Mouse (Mus musculus) liver, postnatal 0 days (tissue): ENCODE measurements at regions not wholly inside any gene's neighbourhood (a gene's known extent, or its start where the extent isn't known, plus 50 kb on each side); places are given as distances from the start of the nearest gene placed in this dataset.

Source experiments
- CTCF ChIP-seq: sonication (generic); IDR thresholded peaks from 2 replicates; pipeline ENCODE4 v1.5.1; 2016; ENCODE audit warnings: antibody characterized with exemption, low read depth
- EP300 ChIP-seq: IDR thresholded peaks from 2 replicates; pipeline ENCODE4 v1.6.1; 2016; ENCODE audit warnings: antibody characterized with exemption, low read depth, mild to moderate bottlenecking

DNA sequence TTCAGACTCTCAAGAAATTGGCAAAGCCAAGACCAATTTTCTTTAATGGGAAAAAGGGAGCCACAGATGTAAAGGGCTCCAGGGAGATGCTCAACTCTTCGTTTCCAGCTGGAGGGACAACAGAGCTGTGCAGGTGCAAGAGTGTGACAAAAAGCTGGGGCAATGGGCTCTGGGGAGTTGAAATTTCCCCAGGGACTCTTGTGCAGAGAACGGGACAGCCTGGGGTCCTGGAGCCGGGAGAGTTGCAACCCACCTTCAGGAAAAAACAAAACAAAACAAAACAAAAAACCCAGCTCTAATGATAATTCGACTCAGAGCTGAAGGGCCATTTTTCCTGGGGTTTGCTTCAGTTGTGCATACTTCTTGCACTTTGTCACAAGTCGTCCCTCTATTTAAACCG, 57.0 kb upstream of the Enpp6 start:
- TF ChIP-seq CTCF (no peak), EP300 (no peak)
